9 mouse cellular contexts compared by ENCODE assay signal in genomic region chr8:80867598-80867997, GRCm38 (mm10). TPM values are rescaled to one million over a fixed set of nuclear protein-coding genes. Genes with fewer than 3 reads are reported as not detected.
DNase-seq lines count a peak whose midpoint lies in the region; ATAC-seq and TF ChIP-seq lines count a peak whose summit lies in the region.
"Had no signal": no experiment of that assay in that cellular context is flagged by ENCODE, and none has a peak within 500 bp of the region (broad histone marks: within the 10 kb centered on the region; RNA-seq: fewer than 3 reads in every experiment).

No protein-coding gene starts in this region.

- H3K4me2 ChIP-seq in midbrain, postnatal 0 days (ENCODE audit: low read depth, low read length, poor library complexity, severe bottlenecking), result no peak overlapping the region
- no peak overlapping the region for H3K4me2 ChIP-seq in midbrain, embryonic 16.5 days (ENCODE audit: low read length)
- no peak overlapping the region for H3K4me2 ChIP-seq in intestine, embryonic 16.5 days (ENCODE audit: low read depth, low read length)
- H3K4me2 ChIP-seq: hindbrain, embryonic 15.5 days had no signal

- no peak overlapping the region for H3K9ac ChIP-seq in midbrain, postnatal 0 days (replicated peaks; ENCODE audit: low read length, poor library complexity, severe bottlenecking)
- no peak overlapping the region for H3K9ac ChIP-seq in midbrain, embryonic 16.5 days (ENCODE audit: low read depth, low read length)
- H3K9ac ChIP-seq in intestine, embryonic 16.5 days (ENCODE audit: low read depth, low read length), result no peak overlapping the region
- H3K9ac ChIP-seq: hindbrain, embryonic 15.5 days had no signal

- ATAC-seq in midbrain, postnatal 0 days (ENCODE audit: low FRiP score), result no peak
- no peak for ATAC-seq in midbrain, embryonic 16.5 days
- ATAC-seq in megakaryocyte-erythroid progenitor cell, adult 5-6 weeks (replicated peaks; ENCODE audit: low FRiP score, low TSS enrichment, poor library complexity, severe bottlenecking), result peak; percentile 32; the same call in 1 of the 2 replicates
- no peak for ATAC-seq in intestine, embryonic 16.5 days

- no peak overlapping the region for H3K4me3 ChIP-seq in midbrain, postnatal 0 days (ENCODE audit: low read depth, low read length)
- H3K4me3 ChIP-seq in midbrain, embryonic 16.5 days (ENCODE audit: low read depth, low read length), result no peak overlapping the region
- no peak overlapping the region for H3K4me3 ChIP-seq in intestine, embryonic 16.5 days (ENCODE audit: low read length)
- H3K4me3 ChIP-seq: hindbrain, embryonic 15.5 days had no signal

- TF ChIP-seq CTCF in midbrain, postnatal 0 days (IDR thresholded peaks at IDR 0.05), result no peak

- 74% methylated on average over 3 of the region's 3 CpGs for WGBS in midbrain, postnatal 0 days
- 86% methylated on average over 3 of the region's 3 CpGs for WGBS in midbrain, embryonic 16.5 days
- 80% methylated on average over 3 of the region's 3 CpGs for WGBS in intestine, embryonic 16.5 days

- H3K36me3 ChIP-seq in midbrain, postnatal 0 days (ENCODE audit: insufficient read depth, low read length), result no peaks in the 10 kb centered on the region
- H3K36me3 ChIP-seq in midbrain, embryonic 16.5 days (ENCODE audit: control insufficient read depth, insufficient read depth, low read length), result no peaks in the 10 kb centered on the region
- H3K36me3 ChIP-seq in intestine, embryonic 16.5 days (ENCODE audit: control insufficient read depth, insufficient read depth, low read length), result no peaks in the 10 kb centered on the region
- H3K36me3 ChIP-seq: hindbrain, embryonic 15.5 days had no signal

- H3K9me3 ChIP-seq in midbrain, postnatal 0 days (ENCODE audit: low read length), result no peaks in the 10 kb centered on the region
- no peaks in the 10 kb centered on the region for H3K9me3 ChIP-seq in midbrain, embryonic 16.5 days (replicated peaks; ENCODE audit: control insufficient read depth, low read length, poor library complexity, severe bottlenecking)
- no peaks in the 10 kb centered on the region for H3K9me3 ChIP-seq in intestine, embryonic 16.5 days (ENCODE audit: control insufficient read depth, low read length)
- H3K9me3 ChIP-seq: hindbrain, embryonic 15.5 days had no signal

- H3K27me3 ChIP-seq in midbrain, postnatal 0 days (ENCODE audit: insufficient read depth, low read length), result no peaks in the 10 kb centered on the region
- no peaks in the 10 kb centered on the region for H3K27me3 ChIP-seq in midbrain, embryonic 16.5 days (ENCODE audit: control insufficient read depth, insufficient read depth, low read depth, low read length)
- no peaks in the 10 kb centered on the region for H3K27me3 ChIP-seq in intestine, embryonic 16.5 days (replicated peaks; ENCODE audit: control insufficient read depth, insufficient read depth, low read length)
- H3K27me3 ChIP-seq: hindbrain, embryonic 15.5 days had no signal

- H3K27ac ChIP-seq in midbrain, postnatal 0 days (ENCODE audit: low read depth, low read length), result no peak overlapping the region
- H3K27ac ChIP-seq in midbrain, embryonic 16.5 days (ENCODE audit: low read length), result no peak overlapping the region
- no peak overlapping the region for H3K27ac ChIP-seq in intestine, embryonic 16.5 days (ENCODE audit: low read length)
- H3K27ac ChIP-seq: hindbrain, embryonic 15.5 days had no signal

- H3K4me1 ChIP-seq in midbrain, postnatal 0 days (ENCODE audit: insufficient read depth, low read length), result no peaks in the 10 kb centered on the region
- peaks cover 5% of the 10 kb centered on the region; the same call in 1 of the 2 replicates for H3K4me1 ChIP-seq in midbrain, embryonic 16.5 days (ENCODE audit: control insufficient read depth, insufficient read depth, low read length)
- peaks cover 38% of the 10 kb centered on the region for H3K4me1 ChIP-seq in intestine, embryonic 16.5 days (ENCODE audit: control insufficient read depth, insufficient read depth, low read length)

- peak; percentile 76 for DNase-seq in adrenal gland, adult 2 months
- DNase-seq in adrenal gland, adult 18-20 months (ENCODE audit: low spot score in 2 of 2), result no peak
- DNase-seq in midbrain, postnatal 0 days (ENCODE audit: low spot score), result peak; percentile 42
- peak; percentile 60 for DNase-seq in kidney, adult 9 months
- no peak for DNase-seq in cerebellum, postnatal 36 days

RNA-seq across cellular contexts. Expression of gene Gab1, which starts 12.7 kb away (rescaled TPM):
- 10 to 100 TPM; 15.1 to 16.2 TPM for total RNA-seq in adrenal gland, adult 2 months (2021)
- 11.9 and 13.1 TPM in 2 replicates for polyA plus RNA-seq in adrenal gland, adult 2 months (2012; rRNA removed)
- 10 to 100 TPM; 15.8 to 16.0 TPM for total RNA-seq in adrenal gland, adult 18-20 months (2021)
- 18.3 and 20.5 TPM in 2 replicates for total RNA-seq in midbrain, postnatal 0 days (2014; rRNA removed)
- polyA plus RNA-seq in midbrain, postnatal 0 days (2015; fragmentation: Nextera tagmentation; extraction: Ambion mirVana), result 8.7 TPM in 2 replicates
- polyA plus RNA-seq in midbrain, embryonic 16.5 days (2015; fragmentation: Nextera tagmentation; extraction: Ambion mirVana), result 6.4 and 7.6 TPM in 2 replicates
- total RNA-seq in megakaryocyte-erythroid progenitor cell, adult 5-6 weeks (2014; fragmentation: Nextera tagmentation), result 16.9 and 22.1 TPM in 2 replicates
- total RNA-seq in megakaryocyte-erythroid progenitor cell, adult 5-6 weeks (2017), result 4.1 and 7.9 TPM in 2 replicates
- 9.0 and 10.5 TPM in 2 replicates for polyA plus RNA-seq in intestine, embryonic 16.5 days (2015; fragmentation: Nextera tagmentation; extraction: Ambion mirVana)

Comparison
In these comparisons a context has a peak if more than half of its experiments do, and no peak if none do; other contexts are left out.
1. DNase-seq: peak in adrenal gland, adult 2 months (single experiment), midbrain, postnatal 0 days (single experiment) and kidney, adult 9 months (single experiment); none in adrenal gland, adult 18-20 months (0 of 2) and cerebellum, postnatal 36 days (0 of 2).